Mouse (Mus musculus): Measurements from ENCODE around the gene Ttc16. TPM values are rescaled to one million over a fixed set of nuclear protein-coding genes. Genes with fewer than 3 reads are reported as not detected.
A peak's percentile ranks its signal among the peaks of the same experiment; 100 is the strongest.

The Ttc16 gene
- polyA plus RNA-seq, 1 experiment = 132 TPM

GRCm38 (mm10) chr2:32734480-32734879 lies 41.0 kb downstream of the Ttc16 start:
- H3K4me3 ChIP-seq (ENCODE audit: control insufficient read depth, low read depth, low read length) = no peak overlapping the region
- no peaks in the 10 kb centered on the region for H3K4me1 ChIP-seq (ENCODE audit: control insufficient read depth, insufficient read depth, low read length)
- no peak overlapping the region for H3K27ac ChIP-seq (ENCODE audit: control insufficient read depth, insufficient read depth, low read depth, low read length)
- TF ChIP-seq CTCF (IDR thresholded peaks at IDR 0.05; ENCODE audit: control insufficient read depth, insufficient read depth, insufficient replicate concordance, low read depth, low read length) (no peak), POLR2A (IDR thresholded peaks at IDR 0.05; ENCODE audit: control insufficient read depth, low read depth, low read length) (no peak)
- no peaks in the 10 kb centered on the region for H3K27me3 ChIP-seq (ENCODE audit: control insufficient read depth, insufficient read depth, low read length)
- H3K36me3 ChIP-seq (ENCODE audit: control insufficient read depth, insufficient read depth, low read length) = no peaks in the 10 kb centered on the region

GRCm38 (mm10) chr2:32732695-32733094 lies 42.7 kb downstream of the Ttc16 start:
- no peaks in the 10 kb centered on the region for H3K36me3 ChIP-seq (ENCODE audit: control insufficient read depth, insufficient read depth, low read length)
- no peaks in the 10 kb centered on the region for H3K27me3 ChIP-seq (ENCODE audit: control insufficient read depth, insufficient read depth, low read length)
- no peak overlapping the region for H3K4me3 ChIP-seq (ENCODE audit: control insufficient read depth, low read depth, low read length)
- H3K4me1 ChIP-seq (ENCODE audit: control insufficient read depth, insufficient read depth, low read length) = peaks cover 6% of the 10 kb centered on the region
- no peak overlapping the region for H3K27ac ChIP-seq (ENCODE audit: control insufficient read depth, insufficient read depth, low read depth, low read length)
- TF ChIP-seq POLR2A (IDR thresholded peaks at IDR 0.05; ENCODE audit: control insufficient read depth, low read depth, low read length) (no peak), CTCF (IDR thresholded peaks at IDR 0.05; ENCODE audit: control insufficient read depth, insufficient read depth, insufficient replicate concordance, low read depth, low read length) (no peak)

GRCm38 (mm10) chr2:32731911-32732310 lies 43.5 kb downstream of the Ttc16 start:
- no peaks in the 10 kb centered on the region for H3K27me3 ChIP-seq (ENCODE audit: control insufficient read depth, insufficient read depth, low read length)
- no peaks in the 10 kb centered on the region for H3K36me3 ChIP-seq (ENCODE audit: control insufficient read depth, insufficient read depth, low read length)
- no peak overlapping the region for H3K4me3 ChIP-seq (ENCODE audit: control insufficient read depth, low read depth, low read length)
- H3K4me1 ChIP-seq (ENCODE audit: control insufficient read depth, insufficient read depth, low read length) = peaks cover 6% of the 10 kb centered on the region
- TF ChIP-seq CTCF (IDR thresholded peaks at IDR 0.05; ENCODE audit: control insufficient read depth, insufficient read depth, insufficient replicate concordance, low read depth, low read length) (no peak), POLR2A (IDR thresholded peaks at IDR 0.05; ENCODE audit: control insufficient read depth, low read depth, low read length) (no peak)
- no peak overlapping the region for H3K27ac ChIP-seq (ENCODE audit: control insufficient read depth, insufficient read depth, low read depth, low read length)

DNA sequence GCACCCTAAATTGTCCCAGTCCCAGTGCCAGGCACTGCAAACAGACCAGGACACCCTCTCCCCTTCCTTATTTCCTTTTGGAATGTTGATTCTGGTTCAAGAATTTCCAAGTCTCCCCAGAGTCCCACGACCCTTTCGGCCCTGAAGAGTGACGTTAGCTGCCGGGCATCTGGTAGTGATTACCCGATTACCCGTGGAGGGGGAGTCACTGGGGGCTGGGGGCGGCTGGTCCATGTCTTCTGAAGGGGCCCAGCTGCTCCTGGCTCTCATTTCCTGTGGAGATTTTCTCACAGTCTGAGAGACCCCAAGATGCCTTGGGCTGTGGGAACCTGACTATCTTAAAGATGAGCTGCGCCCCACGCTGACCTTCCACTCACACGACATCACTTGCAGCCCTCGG lies 44.6 kb downstream of the Ttc16 start:
- TF ChIP-seq CTCF (IDR thresholded peaks at IDR 0.05; ENCODE audit: control insufficient read depth, insufficient read depth, insufficient replicate concordance, low read depth, low read length) (no peak), POLR2A (IDR thresholded peaks at IDR 0.05; ENCODE audit: control insufficient read depth, low read depth, low read length) (no peak)
- Histone ChIP-seq H3K27ac (ENCODE audit: control insufficient read depth, insufficient read depth, low read depth, low read length) (no peak overlapping the region), H3K4me1 (ENCODE audit: control insufficient read depth, insufficient read depth, low read length) (peaks cover 6% of the 10 kb centered on the region), H3K4me3 (ENCODE audit: control insufficient read depth, low read depth, low read length) (no peak overlapping the region), H3K27me3 (ENCODE audit: control insufficient read depth, insufficient read depth, low read length) (no peaks in the 10 kb centered on the region), H3K36me3 (ENCODE audit: control insufficient read depth, insufficient read depth, low read length) (no peaks in the 10 kb centered on the region)

DNA sequence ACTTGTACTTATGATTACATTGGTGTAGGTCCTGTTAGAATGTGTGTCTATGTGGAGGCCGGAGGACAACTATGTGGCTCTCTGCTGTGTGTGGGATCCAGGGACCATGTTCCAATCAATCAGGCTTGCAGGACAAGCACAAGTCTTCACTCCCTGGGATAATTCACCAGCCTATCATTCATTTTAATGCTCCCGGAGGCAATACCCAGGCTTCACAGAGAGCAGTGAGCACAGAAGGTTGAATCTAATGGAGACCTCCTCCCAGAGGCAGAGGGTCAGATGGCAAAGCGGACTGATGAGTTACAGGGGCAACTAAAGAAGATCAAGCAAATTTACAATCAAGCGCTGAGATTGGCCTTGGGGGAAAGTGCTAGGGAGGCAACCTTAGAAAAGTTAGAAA lies 45.9 kb downstream of the Ttc16 start:
- H3K27ac ChIP-seq (ENCODE audit: control insufficient read depth, insufficient read depth, low read depth, low read length) = no peak overlapping the region

GRCm38 (mm10) chr2:32728463-32728862 lies 47.0 kb downstream of the Ttc16 start:
- TF ChIP-seq CTCF (IDR thresholded peaks at IDR 0.05; ENCODE audit: control insufficient read depth, insufficient read depth, insufficient replicate concordance, low read depth, low read length) = no peak
- TF ChIP-seq POLR2A (IDR thresholded peaks at IDR 0.05; ENCODE audit: control insufficient read depth, low read depth, low read length) = no peak
- no peaks in the 10 kb centered on the region for H3K27me3 ChIP-seq (ENCODE audit: control insufficient read depth, insufficient read depth, low read length)
- no peak overlapping the region; the same call in 1 of the 2 replicates for H3K27ac ChIP-seq (ENCODE audit: control insufficient read depth, insufficient read depth, low read depth, low read length)
- H3K4me1 ChIP-seq (ENCODE audit: control insufficient read depth, insufficient read depth, low read length) = peaks cover 6% of the 10 kb centered on the region
- no peak overlapping the region for H3K4me3 ChIP-seq (ENCODE audit: control insufficient read depth, low read depth, low read length)
- no peaks in the 10 kb centered on the region for H3K36me3 ChIP-seq (ENCODE audit: control insufficient read depth, insufficient read depth, low read length)

More for the DNA sequence above, 45.9 kb downstream of the Ttc16 start:
- TF ChIP-seq POLR2A (IDR thresholded peaks at IDR 0.05; ENCODE audit: control insufficient read depth, low read depth, low read length) (no peak), CTCF (IDR thresholded peaks at IDR 0.05; ENCODE audit: control insufficient read depth, insufficient read depth, insufficient replicate concordance, low read depth, low read length) (no peak)
- H3K27me3 ChIP-seq (ENCODE audit: control insufficient read depth, insufficient read depth, low read length) = no peaks in the 10 kb centered on the region
- H3K36me3 ChIP-seq (ENCODE audit: control insufficient read depth, insufficient read depth, low read length) = no peaks in the 10 kb centered on the region
- no peak overlapping the region for H3K4me3 ChIP-seq (ENCODE audit: control insufficient read depth, low read depth, low read length)
- H3K4me1 ChIP-seq (ENCODE audit: control insufficient read depth, insufficient read depth, low read length) = peaks cover 6% of the 10 kb centered on the region

- peaks cover 6% of the 10 kb centered on the region for H3K4me1 ChIP-seq (ENCODE audit: control insufficient read depth, insufficient read depth, low read length)
- TF ChIP-seq CTCF (IDR thresholded peaks at IDR 0.05; ENCODE audit: control insufficient read depth, insufficient read depth, insufficient replicate concordance, low read depth, low read length) (no peak), POLR2A (IDR thresholded peaks at IDR 0.05; ENCODE audit: control insufficient read depth, low read depth, low read length) (no peak; the same call in 1 of the 2 replicates)
- H3K27ac ChIP-seq (ENCODE audit: control insufficient read depth, insufficient read depth, low read depth, low read length) = no peak overlapping the region
- peak overlapping the region; percentile 30; the same call in 1 of the 2 replicates for H3K4me3 ChIP-seq (ENCODE audit: control insufficient read depth, low read depth, low read length)
- no peaks in the 10 kb centered on the region for H3K36me3 ChIP-seq (ENCODE audit: control insufficient read depth, insufficient read depth, low read length)
- H3K27me3 ChIP-seq (ENCODE audit: control insufficient read depth, insufficient read depth, low read length) = no peaks in the 10 kb centered on the region
Measured at GRCm38 (mm10) chr2:32727435-32727834, 48.0 kb downstream of the Ttc16 start.

Measured in testis, adult 2 months (tissue).